Mouse (Mus musculus): ENCODE data around the gene Tas2r123. TPM values are rescaled to one million over a fixed set of nuclear protein-coding genes. Genes with fewer than 3 reads are reported as not detected.

Tas2r123 gene
- total RNA-seq (2021) = not detected

GRCm38 (mm10) chr6:132846842-132847241 lies at the start of gene Tas2r123:
Tas2r123 (plus strand) TSS chr6:132847142.
- DNase-seq (ENCODE audit: low spot score) = no peak
- intact Hi-C loops (cut with DNase I) = no loop called here

GRCm38 (mm10) chr6:132802518-132802917 lies 44.4 kb upstream of the Tas2r123 start, which contains the start of gene Tas2r117:
Tas2r117 (plus strand) TSS chr6:132802818.
- intact Hi-C loops (cut with DNase I) = loop anchor here (10.0 kb wide), 1 partner anchor 182 kb away; the partner anchor contains the start of gene Tas2r109
- no peak for DNase-seq (ENCODE audit: low spot score)

GRCm38 (mm10) chr6:132855138-132855537 lies 8.2 kb downstream of the Tas2r123 start, which contains the start of gene Tas2r116:
Tas2r116 (plus strand) TSS chr6:132855438.
- no peak for DNase-seq (ENCODE audit: low spot score)

GRCm38 (mm10) chr6:132867708-132868107 lies 20.8 kb downstream of the Tas2r123 start, which contains the start of gene Tas2r110:
Tas2r110 (plus strand) TSS chr6:132868008.
- intact Hi-C loops (cut with DNase I) = no loop called here
- no peak for DNase-seq (ENCODE audit: low spot score)

More at GRCm38 (mm10) chr6:132855138-132855537, 8.2 kb downstream of the Tas2r123 start, which contains the start of gene Tas2r116:
- intact Hi-C loops (cut with DNase I) = no loop called here

- intact Hi-C loops (cut with DNase I) = no loop called here
- DNase-seq (ENCODE audit: low spot score) = no peak
These were observed 45.8 kb downstream of the Tas2r123 start, which contains the start of gene Tas2r113 for GRCm38 (mm10) chr6:132892711-132893110. Tas2r113 (plus strand) TSS chr6:132893011.

Other genes with a start within 250 kb of the Tas2r123 start
- not detected for gene A630073D07Rik, start 195.6 kb upstream of the Tas2r123 start, total RNA-seq (2021)
- not detected for gene Tas2r120, start 190.2 kb upstream of the Tas2r123 start, total RNA-seq (2021)
- not detected for gene Tas2r121, start 146.1 kb upstream of the Tas2r123 start, total RNA-seq (2021)
- gene Tas2r122, start 135.2 kb upstream of the Tas2r123 start, total RNA-seq (2021) = not detected
- not detected for gene Tas2r115, start 109.1 kb upstream of the Tas2r123 start, total RNA-seq (2021)
- not detected for gene Tas2r124, start 92.4 kb upstream of the Tas2r123 start, total RNA-seq (2021)
- gene Tas2r102, start 85.0 kb upstream of the Tas2r123 start, total RNA-seq (2021) = not detected
- not detected for gene Tas2r136, start 69.0 kb upstream of the Tas2r123 start, total RNA-seq (2021)
- not detected for gene Tas2r117, start 44.3 kb upstream of the Tas2r123 start, total RNA-seq (2021)
- gene Tas2r116, start 8.3 kb downstream of the Tas2r123 start, total RNA-seq (2021) = not detected
- not detected for gene Tas2r110, start 20.9 kb downstream of the Tas2r123 start, total RNA-seq (2021)
- not detected for gene Tas2r113, start 45.9 kb downstream of the Tas2r123 start, total RNA-seq (2021)
- gene Tas2r125, start 62.5 kb downstream of the Tas2r123 start, total RNA-seq (2021) = not detected
- not detected for gene Tas2r129, start 104.0 kb downstream of the Tas2r123 start, total RNA-seq (2021)
- not detected for gene Tas2r131, start 110.8 kb downstream of the Tas2r123 start, total RNA-seq (2021)
- gene Tas2r109, start 133.8 kb downstream of the Tas2r123 start, total RNA-seq (2021) = not detected
- gene Tas2r103, start 190.0 kb downstream of the Tas2r123 start, total RNA-seq (2021) = not detected
- gene Tas2r140, start 208.7 kb downstream of the Tas2r123 start, total RNA-seq (2021) = not detected